Mouse (Mus musculus): ENCODE data around the gene Ercc4. TPM values are rescaled to one million over a fixed set of nuclear protein-coding genes. Genes with fewer than 3 reads are reported as not detected.
A peak's percentile ranks its signal among the peaks of the same experiment; 100 is the strongest.
"Not testable (repeated sequence)": the region's sequence is repeated elsewhere in the genome, so short reads cannot be mapped to it uniquely, and the experiment has no call there.

Ercc4 gene
- polyA plus RNA-seq (2016; fragmentation: Nextera tagmentation; extraction: Ambion mirVana): 17.6 and 19.3 TPM in 2 replicates

- peaks cover 7% of the 10 kb centered on the region for H3K4me1 ChIP-seq
- peak within 1 kb of the TSS; percentile 80 for H3K27ac ChIP-seq (replicated peaks)
- H3K4me3 ChIP-seq: peak within 1 kb of the TSS; percentile 59
- WGBS: under 1% methylated on average over 53 of the region's 53 CpGs
- peak; percentile 98 for ATAC-seq (ENCODE audit: low FRiP score, low read depth)
- peaks cover 18% of the 10 kb centered on the region for H3K36me3 ChIP-seq
- H3K4me2 ChIP-seq (replicated peaks): peak within 1 kb of the TSS; percentile 71
- no peaks in the 10 kb centered on the region for H3K9me3 ChIP-seq
- H3K27me3 ChIP-seq: no peaks in the 10 kb centered on the region
- peak within 1 kb of the TSS; percentile 83 for H3K9ac ChIP-seq (replicated peaks)
Measured at GRCm38 (mm10) chr16:13109156-13109989, at the start of gene Ercc4. Gene Ercc4 (plus strand): TSS chr16:13109684.

- H3K27me3 ChIP-seq: no peaks in the 10 kb centered on the region
- H3K4me3 ChIP-seq: no peak overlapping the region
- no peaks in the 10 kb centered on the region for H3K36me3 ChIP-seq
- 0 out of 2 replicates have a peak overlapping the region, but pooled peaks have one; percentile 1 for H3K4me2 ChIP-seq (replicated peaks)
- no peaks in the 10 kb centered on the region for H3K9me3 ChIP-seq
- 0 out of 2 replicates have a peak, but pooled peaks cover 4% of the 10 kb centered on the region for H3K4me1 ChIP-seq
- 32% methylated on average over 10 of the region's 10 CpGs for WGBS
- no peak overlapping the region for H3K27ac ChIP-seq (replicated peaks)
- no peak overlapping the region for H3K9ac ChIP-seq (replicated peaks)
- ATAC-seq (ENCODE audit: low FRiP score, low read depth): no peak
Measured at GRCm38 (mm10) chr16:13061113-13061512, 48.4 kb upstream of the Ercc4 start.

- H3K27me3 ChIP-seq: no peaks in the 10 kb centered on the region
- ATAC-seq (ENCODE audit: low FRiP score, low read depth): no peak
- no peak overlapping the region for H3K9ac ChIP-seq (replicated peaks)
- 81% methylated on average over 4 of the region's 4 CpGs for WGBS
- no peak overlapping the region for H3K4me3 ChIP-seq
- no peaks in the 10 kb centered on the region for H3K4me1 ChIP-seq
- H3K9me3 ChIP-seq: no peaks in the 10 kb centered on the region
- no peaks in the 10 kb centered on the region for H3K36me3 ChIP-seq
- no peak overlapping the region for H3K4me2 ChIP-seq (replicated peaks)
- no peak overlapping the region for H3K27ac ChIP-seq (replicated peaks)
Measured at GRCm38 (mm10) chr16:13074176-13074575, 35.3 kb upstream of the Ercc4 start.

GRCm38 (mm10) chr16:13080161-13080560 lies 29.3 kb upstream of the Ercc4 start:
- ATAC-seq (ENCODE audit: low FRiP score, low read depth): no peak
- Histone ChIP-seq H3K4me2 (replicated peaks) (no peak overlapping the region), H3K9me3 (no peaks in the 10 kb centered on the region), H3K36me3 (no peaks in the 10 kb centered on the region), H3K27me3 (no peaks in the 10 kb centered on the region), H3K27ac (replicated peaks) (no peak overlapping the region), H3K9ac (replicated peaks) (no peak overlapping the region), H3K4me3 (no peak overlapping the region), H3K4me1 (no peaks in the 10 kb centered on the region)
- 73% methylated on average over 6 of the region's 6 CpGs for WGBS

- Histone ChIP-seq H3K4me2 (replicated peaks) (no peak overlapping the region), H3K9me3 (no peaks in the 10 kb centered on the region)
- WGBS: 70% methylated on average over 6 of the region's 6 CpGs
Measured at GRCm38 (mm10) chr16:13083155-13083798, 26.2 kb upstream of the Ercc4 start.

GRCm38 (mm10) chr16:13108356-13108755 lies 1.1 kb upstream of the Ercc4 start:
- Histone ChIP-seq H3K27ac (replicated peaks) (no peak overlapping the region), H3K27me3 (no peaks in the 10 kb centered on the region), H3K4me3 (no peak overlapping the region), H3K4me1 (peaks cover 7% of the 10 kb centered on the region), H3K36me3 (peaks cover 8% of the 10 kb centered on the region), H3K9me3 (no peaks in the 10 kb centered on the region), H3K9ac (replicated peaks) (no peak overlapping the region), H3K4me2 (replicated peaks) (no peak overlapping the region)
- WGBS: 92% methylated on average over 12 of the region's 12 CpGs
- ATAC-seq (ENCODE audit: low FRiP score, low read depth): no peak

More at GRCm38 (mm10) chr16:13083155-13083798, 26.2 kb upstream of the Ercc4 start:
- no peak for ATAC-seq (ENCODE audit: low FRiP score, low read depth)
- H3K4me1 ChIP-seq: no peaks in the 10 kb centered on the region
- no peak overlapping the region for H3K9ac ChIP-seq (replicated peaks)
- no peak overlapping the region for H3K27ac ChIP-seq (replicated peaks)
- H3K27me3 ChIP-seq: no peaks in the 10 kb centered on the region
- no peaks in the 10 kb centered on the region for H3K36me3 ChIP-seq
- no peak overlapping the region for H3K4me3 ChIP-seq

GRCm38 (mm10) chr16:13109990-13110595 lies 609 bp downstream of the Ercc4 start:
- ATAC-seq (ENCODE audit: low FRiP score, low read depth): peak; percentile 10; the same call in 1 of the 2 replicates
- peak overlapping the region; percentile 80 for H3K27ac ChIP-seq (replicated peaks)
- WGBS: under 1% methylated on average over 32 of the region's 32 CpGs
- peaks cover 7% of the 10 kb centered on the region for H3K4me1 ChIP-seq
- H3K4me2 ChIP-seq (replicated peaks): peak overlapping the region; percentile 71
- peak overlapping the region; percentile 83 for H3K9ac ChIP-seq (replicated peaks)
- H3K4me3 ChIP-seq: peak overlapping the region; percentile 59
- H3K27me3 ChIP-seq: no peaks in the 10 kb centered on the region
- peaks cover 25% of the 10 kb centered on the region for H3K36me3 ChIP-seq
- H3K9me3 ChIP-seq: no peaks in the 10 kb centered on the region

- H3K4me2 ChIP-seq (replicated peaks): no peak overlapping the region
- 84% methylated on average over 2 of the region's 2 CpGs for WGBS
- no peak overlapping the region for H3K9ac ChIP-seq (replicated peaks)
- no peaks in the 10 kb centered on the region for H3K27me3 ChIP-seq
- H3K4me1 ChIP-seq: peaks cover 7% of the 10 kb centered on the region
- H3K27ac ChIP-seq (replicated peaks): no peak overlapping the region
- no peaks in the 10 kb centered on the region for H3K9me3 ChIP-seq
- ATAC-seq (ENCODE audit: low FRiP score, low read depth): no peak
- peaks cover 28% of the 10 kb centered on the region for H3K36me3 ChIP-seq
- H3K4me3 ChIP-seq: no peak overlapping the region
Measured at GRCm38 (mm10) chr16:13114821-13115220, 5.3 kb downstream of the Ercc4 start.

- H3K4me3 ChIP-seq; H3K4me2 ChIP-seq (replicated peaks); H3K27me3 ChIP-seq; H3K27ac ChIP-seq (replicated peaks); H3K9ac ChIP-seq (replicated peaks); H3K4me1 ChIP-seq; ATAC-seq (ENCODE audit: low FRiP score, low read depth); H3K9me3 ChIP-seq: not testable (repeated sequence)
- WGBS: 88% methylated on average over 3 of the region's 3 CpGs
- peaks cover 28% of the 10 kb centered on the region for H3K36me3 ChIP-seq
Measured at GRCm38 (mm10) chr16:13115466-13115865, 6.0 kb downstream of the Ercc4 start.

- peak; percentile 80 for ATAC-seq (ENCODE audit: low FRiP score, low read depth)
- Histone ChIP-seq H3K27me3 (no peaks in the 10 kb centered on the region), H3K9me3 (no peaks in the 10 kb centered on the region), H3K4me3 (no peak overlapping the region), H3K4me2 (replicated peaks) (no peak overlapping the region), H3K27ac (replicated peaks) (no peak overlapping the region), H3K9ac (replicated peaks) (no peak overlapping the region), H3K36me3 (peaks cover 41% of the 10 kb centered on the region), H3K4me1 (no peaks in the 10 kb centered on the region)
- 66% methylated on average over 9 of the region's 9 CpGs for WGBS
Measured at GRCm38 (mm10) chr16:13117299-13117966, 7.9 kb downstream of the Ercc4 start.

- ATAC-seq (ENCODE audit: low FRiP score, low read depth): no peak
- Histone ChIP-seq H3K4me1 (no peaks in the 10 kb centered on the region), H3K4me3 (no peak overlapping the region), H3K9ac (replicated peaks) (no peak overlapping the region), H3K36me3 (peaks cover 45% of the 10 kb centered on the region), H3K27me3 (no peaks in the 10 kb centered on the region), H3K4me2 (replicated peaks) (no peak overlapping the region), H3K27ac (replicated peaks) (no peak overlapping the region), H3K9me3 (no peaks in the 10 kb centered on the region)
- WGBS: 89% methylated on average over 7 of the region's 7 CpGs
Measured at GRCm38 (mm10) chr16:13117967-13118430, 8.5 kb downstream of the Ercc4 start.
